Mouse (Mus musculus) mesoderm, embryonic 11.5 days (tissue): Measurements from ENCODE around the gene Lrrc75a.
"Not testable (repeated sequence)": the region's sequence is repeated elsewhere in the genome, so short reads cannot be mapped to it uniquely, and the experiment has no call there.

Experiments used
- DNase-seq: peaks from one replicate; pipeline ENCODE4 v3.0.0-alpha.2; 2012; ENCODE audit warnings: low read depth, low spot score

Lrrc75a gene

DNA sequence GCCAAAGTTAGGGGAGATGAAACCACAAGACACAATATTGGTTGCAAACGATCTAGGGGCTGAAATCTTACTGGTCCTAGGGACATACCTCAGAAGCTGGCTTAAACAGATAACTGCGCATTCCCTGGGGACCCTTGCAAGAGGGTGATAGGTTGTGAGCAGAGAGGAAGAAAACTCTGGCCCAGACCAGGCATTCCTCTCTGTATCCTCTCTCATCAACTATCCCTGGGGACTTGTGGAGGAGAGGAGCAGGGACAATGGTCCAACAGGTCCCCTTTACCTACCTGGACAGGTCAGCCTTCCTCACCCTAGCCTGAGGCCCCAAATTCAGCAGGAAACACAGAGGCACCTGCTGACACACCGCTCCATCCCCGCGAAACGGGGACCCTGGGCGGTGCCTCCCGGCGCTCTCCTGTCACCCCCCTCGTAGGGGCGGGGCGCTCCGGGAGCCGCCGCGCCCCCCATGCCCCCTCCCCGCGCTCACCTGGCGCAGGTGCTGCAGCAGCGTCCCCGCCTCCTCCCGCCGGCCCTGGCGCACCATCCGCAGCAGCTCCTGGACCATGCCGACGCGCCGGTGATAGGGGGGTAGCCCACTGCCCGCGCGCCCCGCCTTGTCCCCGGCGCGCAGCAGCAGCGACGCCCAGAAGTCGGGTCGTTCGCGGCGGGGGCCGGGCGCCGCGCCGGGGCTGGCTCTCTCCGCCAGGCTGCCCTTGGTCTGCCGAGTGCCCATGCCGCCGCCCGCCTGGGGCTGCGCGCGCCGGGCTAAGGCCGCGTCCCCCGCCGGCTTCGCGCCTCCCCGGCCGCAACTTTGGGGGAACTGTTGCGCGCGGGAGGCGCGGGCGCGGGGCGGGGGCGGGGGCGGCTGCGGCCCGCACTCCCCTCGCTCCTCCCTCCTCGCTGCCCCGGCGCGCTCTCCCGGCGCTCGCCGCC is at the start of gene Lrrc75a:
Lrrc75a (minus strand) TSS at position 863 of the 930 bp plus-strand sequence.
- peak; percentile 56 for DNase-seq

DNA sequence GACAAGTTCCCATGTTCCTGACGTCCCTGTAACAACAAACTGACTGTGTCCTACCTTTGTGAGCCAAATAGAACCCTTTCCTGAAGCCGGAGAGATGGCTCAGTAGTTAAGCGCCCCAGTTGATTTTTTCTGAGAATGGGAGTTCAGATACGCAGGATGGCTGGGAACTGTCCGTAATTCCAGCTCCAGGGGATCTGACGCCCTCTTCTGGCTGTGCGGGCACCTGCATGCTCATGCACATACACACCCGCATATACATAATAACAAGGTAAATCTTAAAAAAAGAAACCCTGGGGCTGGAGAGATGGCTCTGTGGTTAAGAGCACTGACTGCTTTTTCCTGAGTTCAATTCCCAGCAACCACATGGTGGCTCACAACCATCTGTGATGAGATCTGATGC is 46.8 kb upstream of the Lrrc75a start:
- no peak for DNase-seq

DNA sequence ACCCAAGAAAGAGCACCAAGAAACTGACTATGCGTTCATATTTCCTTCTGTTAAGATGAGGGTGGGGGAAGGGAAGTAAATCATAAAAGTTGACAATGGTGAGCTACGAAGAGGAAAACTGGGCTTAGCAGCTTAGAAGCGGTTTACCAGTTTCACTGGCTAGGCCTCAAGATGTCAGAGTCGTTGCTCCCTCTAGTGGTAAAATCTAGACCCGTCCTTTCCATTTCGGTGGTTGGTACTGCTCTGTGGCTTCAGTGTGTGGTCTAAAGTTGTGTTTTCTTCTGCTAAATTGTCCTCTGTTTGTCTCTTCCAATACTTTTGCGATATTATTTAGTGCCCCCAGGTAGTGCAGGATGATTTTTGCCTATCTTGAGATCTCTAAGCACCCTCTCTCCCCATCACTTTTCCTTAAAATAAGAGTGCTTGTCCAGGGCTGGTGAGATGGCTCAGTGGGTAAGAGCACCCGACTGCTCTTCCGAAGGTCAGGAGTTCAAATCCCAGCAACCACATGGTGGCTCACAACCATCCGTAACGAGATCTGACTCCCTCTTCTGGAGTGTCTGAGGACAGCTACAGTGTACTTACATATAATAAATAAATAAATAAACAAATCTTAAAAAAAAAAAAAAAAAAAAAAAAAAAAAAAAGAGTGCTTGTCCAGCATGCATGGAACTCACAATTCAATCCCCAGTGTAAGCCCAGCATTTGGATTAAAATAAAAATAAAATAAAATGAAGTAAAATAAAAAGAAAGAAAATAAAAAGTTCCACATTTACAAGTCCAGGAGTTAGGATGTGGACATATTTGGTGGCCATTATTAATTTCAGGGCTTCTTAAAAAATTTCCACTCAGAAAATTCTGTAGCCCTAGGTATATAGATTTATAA is 45.2 kb upstream of the Lrrc75a start:
- peak; percentile 82 for DNase-seq

DNA sequence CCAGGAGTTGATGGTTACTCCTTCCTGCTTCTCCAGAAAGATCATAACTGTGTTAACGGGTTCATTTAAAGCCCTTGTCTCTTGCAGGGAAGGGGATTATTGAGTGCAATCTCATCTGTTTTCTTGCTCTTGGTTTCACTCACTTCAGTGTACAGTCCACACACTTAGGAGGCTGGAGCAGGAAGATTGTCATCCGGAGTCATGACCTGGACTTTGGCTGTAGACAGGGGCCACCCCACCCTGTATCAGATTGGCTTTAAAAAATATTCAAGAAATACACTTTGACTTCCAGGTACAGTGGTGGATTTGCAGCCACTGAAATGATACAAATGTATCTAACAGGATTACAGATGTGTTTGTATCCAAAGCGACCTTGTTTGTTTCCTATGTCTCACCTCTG is 43.3 kb upstream of the Lrrc75a start:
- DNase-seq = no peak

DNA sequence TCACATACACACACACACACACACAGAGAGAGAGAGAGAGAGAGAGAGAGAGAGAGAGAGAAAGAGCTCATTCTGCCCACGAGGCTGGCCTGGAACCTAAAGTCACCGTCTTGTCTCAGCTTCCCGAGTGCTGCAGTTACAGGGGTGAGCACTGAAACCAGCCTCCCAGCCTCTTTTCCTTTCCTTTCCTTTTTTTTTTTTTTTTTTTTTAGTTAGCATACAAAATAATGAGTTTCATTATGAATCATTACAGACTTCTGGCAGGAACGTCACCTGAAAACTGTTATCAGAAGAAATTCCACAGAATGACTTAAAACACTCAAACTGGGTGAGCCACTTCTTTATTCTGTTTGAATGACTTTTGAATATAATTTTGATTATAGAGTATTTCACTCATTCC is 31.6 kb upstream of the Lrrc75a start:
- DNase-seq = no peak

DNA sequence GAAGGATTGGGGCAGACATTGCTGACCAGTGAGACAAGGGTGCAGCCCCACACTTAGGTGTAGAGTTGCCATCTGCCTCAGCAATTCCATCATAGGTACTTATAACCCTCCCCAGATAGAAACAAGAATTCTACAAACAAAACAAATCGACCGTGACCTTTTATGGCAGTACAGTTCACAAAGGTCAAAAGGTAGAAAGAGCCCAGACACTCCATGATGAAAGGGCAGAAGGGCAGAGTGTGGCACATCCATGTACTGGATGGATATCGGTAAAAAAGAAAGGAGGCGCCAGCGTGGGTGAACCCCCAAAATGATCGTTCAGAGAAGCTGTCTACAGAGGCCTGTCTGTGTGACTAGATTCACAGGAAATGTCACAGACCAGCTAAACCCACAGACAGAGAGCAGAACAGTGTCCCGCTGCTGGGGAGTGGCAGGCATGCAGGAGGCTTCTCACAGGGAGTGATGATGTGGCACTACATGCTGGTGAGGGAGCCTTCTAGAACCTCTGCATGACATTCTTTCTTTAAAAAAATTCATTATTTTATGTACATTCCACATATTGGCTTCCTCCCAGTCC is 30.5 kb upstream of the Lrrc75a start:
- DNase-seq = no peak

DNA sequence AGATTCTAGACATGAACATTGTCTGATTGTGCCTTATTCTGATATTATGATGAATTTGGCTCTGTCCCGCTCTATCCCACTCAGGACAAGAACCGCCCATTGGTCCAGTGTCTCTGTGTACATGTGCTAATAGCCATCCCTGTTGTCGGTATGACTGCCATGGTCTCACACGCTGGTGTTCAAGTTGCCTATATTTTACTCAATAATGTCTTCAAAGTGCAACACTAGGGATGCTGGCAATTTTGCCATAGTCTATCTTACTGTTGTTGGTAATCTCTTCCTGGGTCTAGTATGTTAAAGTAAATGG is 27.9 kb upstream of the Lrrc75a start:
- no peak for DNase-seq

DNA sequence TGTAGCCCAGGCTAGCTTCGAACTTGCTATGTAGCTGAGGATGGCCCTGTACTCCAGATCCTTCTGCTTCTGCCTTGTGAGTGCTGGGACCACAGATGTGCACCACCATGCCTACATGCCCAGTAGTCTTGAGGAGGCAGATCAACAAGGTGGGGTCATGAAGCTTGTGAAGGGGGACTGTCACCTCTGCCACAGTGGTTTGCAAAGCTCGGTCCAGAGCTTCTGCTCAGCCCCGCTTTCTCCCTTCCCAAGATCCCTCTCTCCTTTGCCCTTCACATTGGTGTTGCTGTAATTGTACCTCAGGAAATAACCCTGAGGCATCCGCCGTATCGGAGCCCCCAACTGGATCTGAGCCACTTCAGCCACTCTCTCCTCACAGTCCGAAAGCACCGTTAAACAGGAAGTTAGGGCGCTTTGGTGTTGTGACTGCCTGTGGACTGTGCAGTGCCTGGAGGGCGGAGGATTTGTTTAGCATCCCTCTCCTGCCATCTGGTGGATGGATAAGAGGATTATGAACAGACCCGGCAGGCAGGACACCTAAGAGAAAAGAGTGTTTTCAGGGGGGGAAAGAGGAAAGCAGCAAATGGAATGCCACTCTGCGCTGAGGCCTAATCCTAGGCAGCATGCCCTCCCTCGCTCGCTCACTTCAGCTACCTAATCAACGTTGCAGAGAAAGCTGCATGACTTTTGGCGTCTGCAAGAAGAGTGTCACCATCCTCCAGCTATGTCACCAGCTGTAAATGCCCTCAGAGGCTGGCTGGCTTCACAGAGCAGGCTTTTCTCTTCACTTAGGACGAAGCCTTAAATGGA is 27.4 kb upstream of the Lrrc75a start:
- DNase-seq = peak; percentile 89

DNA sequence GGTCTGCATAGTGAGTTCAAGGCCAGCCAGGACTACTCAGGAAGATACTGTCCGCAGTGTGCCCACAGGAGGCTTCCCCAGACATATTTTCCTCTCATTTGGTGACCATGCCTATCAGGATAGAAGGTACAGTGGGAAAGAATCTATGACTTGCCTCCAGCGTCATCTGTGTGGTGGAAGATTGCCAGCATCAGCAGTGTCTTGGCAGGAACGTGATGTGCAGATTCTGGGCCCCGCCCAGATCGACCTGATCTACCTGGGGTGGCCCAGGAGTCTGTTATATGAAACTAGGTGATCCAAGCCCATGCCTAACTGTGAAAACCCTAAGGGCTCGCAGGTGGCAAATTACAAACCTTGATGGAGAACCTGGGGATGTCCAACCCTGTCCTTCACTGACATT is 21.7 kb upstream of the Lrrc75a start:
- no peak for DNase-seq

DNA sequence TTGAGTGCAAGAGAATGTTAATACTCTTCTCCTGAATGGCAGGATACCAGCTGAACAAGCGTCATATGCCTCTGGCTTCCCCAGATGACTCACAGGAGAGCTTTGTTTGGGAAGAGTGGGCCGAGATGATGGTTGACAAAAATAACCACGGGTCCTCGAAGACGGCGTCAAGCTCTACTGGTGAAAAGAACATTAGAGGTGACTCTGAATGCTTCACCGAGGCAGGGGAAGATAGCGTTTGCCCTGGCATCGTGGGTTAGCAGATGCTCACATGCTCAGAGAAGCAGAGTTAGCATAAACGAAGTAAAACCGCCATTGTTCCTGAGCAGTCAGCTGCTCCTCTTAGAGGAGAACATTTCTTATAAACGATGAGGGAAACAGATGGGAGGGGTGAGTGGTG is 21.1 kb upstream of the Lrrc75a start:
- DNase-seq = no peak

DNA sequence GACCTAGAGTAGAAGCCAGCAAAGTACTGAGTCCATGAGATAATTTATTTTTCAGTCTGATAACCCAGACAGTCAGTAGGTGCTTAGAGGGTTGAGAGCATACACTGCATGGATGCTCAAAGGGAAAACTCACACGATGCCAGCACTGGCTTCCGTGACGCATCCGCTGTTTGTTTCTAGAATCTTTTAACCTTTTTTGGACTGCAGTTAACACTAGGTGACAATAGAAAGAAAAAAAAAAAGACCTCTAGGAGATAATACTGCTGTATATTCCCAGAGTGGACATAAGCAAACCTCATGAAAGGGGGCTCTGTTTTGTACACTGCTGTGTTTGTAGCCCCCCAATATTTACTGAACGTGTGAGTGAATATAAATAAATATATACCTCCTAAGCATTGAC is 20.7 kb upstream of the Lrrc75a start:
- DNase-seq = no peak

DNA sequence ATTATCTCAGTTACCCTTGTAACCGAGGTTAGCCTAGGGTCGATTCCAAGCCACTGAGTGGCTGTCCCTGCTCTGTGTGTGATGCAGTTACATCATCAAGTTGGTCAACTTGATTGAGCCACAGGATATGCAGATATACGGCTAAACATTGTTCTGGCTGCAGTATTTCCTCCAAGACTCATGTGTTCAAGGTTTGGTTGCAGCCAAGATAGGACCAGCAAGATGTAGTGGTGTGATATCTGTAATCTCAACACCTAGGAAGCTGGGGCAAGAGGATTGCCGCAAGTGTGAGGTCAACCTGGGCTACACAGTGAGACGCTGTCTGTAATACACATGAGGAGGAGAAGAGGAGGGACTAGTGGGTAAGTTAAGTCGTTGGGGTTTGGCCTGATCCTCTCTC is 15.9 kb upstream of the Lrrc75a start:
- DNase-seq = no peak

DNA sequence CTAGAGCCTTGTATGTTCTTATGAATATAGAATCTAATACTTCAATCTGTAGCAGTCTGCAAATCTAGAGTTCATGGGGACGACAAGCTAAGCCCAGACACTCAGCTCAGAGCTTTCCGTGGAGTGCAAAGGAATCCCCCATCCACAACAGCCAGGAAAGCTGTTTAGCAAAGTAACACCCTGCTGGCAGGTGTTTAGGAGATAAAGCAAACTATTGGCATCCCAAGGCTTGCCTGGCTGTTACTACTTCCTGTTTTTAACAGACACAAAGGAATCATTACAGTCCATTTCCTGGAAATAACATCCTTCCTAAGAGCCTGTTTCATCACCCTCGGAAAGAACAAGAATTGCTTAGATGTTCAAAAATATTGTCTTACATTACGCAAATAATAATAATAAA is 12.6 kb upstream of the Lrrc75a start:
- no peak for DNase-seq

DNA sequence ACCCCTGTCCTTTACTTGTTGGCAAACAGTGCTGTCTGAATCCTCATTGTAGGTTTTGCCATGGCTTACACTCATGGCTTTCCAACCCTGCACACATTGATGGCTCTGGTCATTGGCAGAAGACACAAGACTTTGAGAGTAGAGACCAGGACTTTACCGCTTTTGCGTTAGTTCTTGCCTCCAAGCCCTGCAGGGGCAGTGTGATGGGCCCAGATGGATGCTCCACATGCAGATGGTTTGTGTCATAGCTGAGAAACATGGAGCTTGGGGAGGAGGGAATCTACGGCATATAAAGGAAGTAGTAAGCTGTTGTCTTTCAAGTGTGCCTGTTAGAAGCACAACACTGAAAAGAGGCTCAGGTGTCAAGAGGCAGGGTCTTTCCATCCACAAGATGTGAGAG is 3.8 kb upstream of the Lrrc75a start:
- DNase-seq = no peak

DNA sequence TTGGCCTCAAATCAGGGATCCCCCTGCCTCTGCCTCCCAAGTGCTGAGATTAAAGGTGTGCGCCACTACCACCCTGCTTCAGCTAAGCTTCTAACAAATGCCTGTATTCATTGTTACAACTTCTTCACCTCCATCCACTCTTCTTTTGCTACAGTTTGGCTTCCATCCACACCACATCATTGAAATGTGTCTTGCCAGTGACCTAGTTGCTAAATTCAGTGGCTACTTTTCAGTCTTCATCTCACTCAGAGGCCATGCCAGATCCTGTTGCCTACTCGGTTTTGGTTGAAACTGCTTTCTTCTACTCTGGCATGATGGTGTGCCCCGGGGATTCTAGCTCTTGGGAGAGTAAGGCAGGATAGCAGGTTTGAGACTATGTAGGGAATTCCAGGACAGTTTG is 3.2 kb upstream of the Lrrc75a start:
- DNase-seq = no peak

DNA sequence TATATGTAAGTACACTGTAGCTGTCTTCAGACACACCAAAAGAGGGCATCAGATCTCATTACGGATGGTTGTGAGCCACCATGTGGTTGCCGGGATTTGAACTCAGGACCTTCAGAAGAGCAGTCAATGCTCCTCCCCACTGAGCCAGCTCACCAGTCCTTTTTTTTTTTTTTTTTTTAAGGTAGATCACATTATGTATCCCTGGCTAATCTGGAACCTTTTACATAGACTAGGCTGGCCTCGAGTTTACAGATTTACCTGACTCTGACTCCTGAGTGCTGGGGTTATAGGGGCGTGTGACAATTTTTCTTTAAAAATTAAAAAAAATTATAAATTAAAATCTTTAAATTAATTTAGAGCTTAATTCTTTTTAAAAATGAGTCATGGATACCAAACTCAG is 1.5 kb upstream of the Lrrc75a start:
- not testable (repeated sequence) for DNase-seq

DNA sequence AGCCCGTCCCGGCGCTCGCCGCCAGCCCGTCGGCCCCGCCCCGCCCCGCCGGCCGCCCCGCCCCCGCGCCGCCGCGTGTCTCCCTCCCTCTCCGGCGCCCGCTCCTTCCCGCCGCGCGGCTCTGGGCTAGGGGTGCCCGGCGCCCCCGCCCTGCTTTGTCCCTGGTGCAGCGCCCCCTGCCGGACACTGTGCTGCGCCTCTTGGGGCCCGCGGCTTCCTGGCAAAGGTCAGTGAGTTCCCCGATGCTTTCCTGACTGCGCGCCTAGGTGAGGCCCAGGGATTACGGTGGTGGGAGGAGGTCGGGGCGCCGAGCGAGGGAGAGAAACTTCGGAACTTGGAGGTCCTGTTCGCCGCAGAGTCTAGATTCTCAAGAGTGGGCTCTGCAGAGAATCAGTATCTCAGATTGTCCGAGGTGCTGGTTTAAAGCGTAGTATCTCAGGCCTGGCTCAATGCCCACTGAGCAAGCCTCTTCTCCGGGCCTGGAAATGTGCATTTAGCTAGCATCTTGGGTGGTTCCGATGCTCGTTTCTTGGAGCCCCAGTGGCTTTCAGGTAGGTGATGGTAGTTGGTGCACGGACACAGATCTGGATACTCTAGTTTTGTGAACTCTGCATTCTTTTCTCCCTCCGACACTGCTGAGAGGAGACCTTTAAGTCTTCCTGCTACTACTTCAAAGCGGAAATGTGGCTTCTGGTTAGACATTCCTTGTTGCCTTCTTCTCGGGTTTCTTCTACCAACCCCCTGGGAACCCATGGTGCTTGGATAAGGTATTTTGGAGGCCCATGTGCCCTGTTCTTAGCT is 468 bp upstream of the Lrrc75a start, which contains the start of gene Mmgt2:
Mmgt2 (plus strand) TSS at position 74 of the 801 bp plus-strand sequence.
- DNase-seq = peak; percentile 95

DNA sequence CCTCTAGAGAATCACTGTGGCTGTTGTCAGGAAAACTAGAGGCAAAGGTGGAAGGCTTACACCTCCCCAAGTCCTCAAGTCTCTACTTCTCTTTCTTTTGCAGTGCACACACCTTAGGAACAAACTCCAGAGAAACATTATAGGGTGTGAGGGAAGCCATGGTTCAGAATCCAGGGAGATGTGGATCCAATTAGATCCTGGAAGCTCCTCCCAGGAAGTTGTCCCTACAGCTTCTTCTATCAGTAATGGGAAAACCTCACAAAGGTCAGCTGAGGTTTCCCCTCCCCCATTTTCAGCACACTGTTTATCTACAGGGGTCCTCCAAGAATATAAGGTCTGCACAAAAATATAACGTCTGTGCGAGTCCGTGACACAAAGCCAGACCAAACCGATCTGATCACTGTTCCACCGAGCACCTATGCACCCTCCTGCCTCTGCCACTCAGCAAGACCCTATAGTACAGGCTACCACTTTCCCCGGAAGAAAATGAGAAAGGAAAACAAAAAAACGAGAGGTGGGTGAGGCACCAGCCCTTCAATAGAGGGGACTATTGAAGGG is 1.3 kb downstream of the Lrrc75a start:
- DNase-seq = no peak

DNA sequence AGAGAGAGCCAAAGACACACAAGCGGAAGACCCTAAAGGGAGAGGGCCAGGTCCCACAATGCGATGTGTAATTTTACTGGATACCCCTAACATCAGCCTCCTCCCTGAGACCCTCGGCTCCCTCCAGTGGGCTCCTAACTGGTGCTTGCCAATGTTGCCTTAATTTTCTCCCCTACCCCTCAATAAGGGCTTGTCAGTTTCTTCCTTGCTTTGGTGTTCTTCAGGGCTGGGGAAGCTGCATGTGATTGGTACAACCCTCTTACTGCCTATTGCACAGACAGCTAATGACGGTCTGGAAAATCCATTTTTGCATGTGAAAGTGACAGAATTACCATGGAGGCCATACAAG is 1.9 kb downstream of the Lrrc75a start:
- DNase-seq = no peak

DNA sequence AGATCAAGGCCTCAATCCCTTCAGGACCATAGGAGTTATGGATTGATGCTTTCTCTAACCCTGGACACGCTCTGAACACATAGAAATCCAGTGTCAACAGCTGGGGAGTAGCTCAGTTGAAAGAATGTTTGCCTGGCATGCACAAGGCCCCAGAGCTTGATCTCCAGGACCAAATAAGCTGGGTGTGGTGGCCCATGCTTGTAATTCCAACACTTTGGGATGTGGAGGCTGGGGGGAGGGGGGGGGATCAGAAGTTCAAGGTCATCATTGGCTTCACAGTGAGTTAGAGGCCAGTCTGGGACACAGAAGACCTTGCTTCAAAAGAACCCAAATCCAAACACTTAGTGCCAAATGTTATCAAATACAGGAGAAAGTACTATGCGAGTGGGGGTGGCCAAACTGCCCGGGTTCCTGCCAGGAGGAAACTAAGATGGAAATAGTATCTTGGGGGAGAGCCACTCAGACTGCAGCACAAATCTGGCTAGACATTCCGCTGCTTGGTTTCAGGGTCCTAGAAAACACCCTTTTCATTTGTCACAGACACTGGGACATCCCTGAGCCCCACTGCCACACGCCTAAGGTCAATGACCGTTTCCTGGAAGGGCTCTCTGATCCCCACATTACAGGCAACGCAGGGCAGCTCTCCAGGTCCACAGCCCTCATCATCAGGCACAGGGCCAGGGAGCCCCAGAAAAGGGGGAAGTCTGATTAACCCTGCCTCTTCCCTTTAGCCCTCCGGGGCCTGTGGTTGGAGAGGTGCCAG is 2.4 kb downstream of the Lrrc75a start:
- DNase-seq = no peak
